ENCODE assay signal across 24 mouse cellular contexts in the genomic region with DNA sequence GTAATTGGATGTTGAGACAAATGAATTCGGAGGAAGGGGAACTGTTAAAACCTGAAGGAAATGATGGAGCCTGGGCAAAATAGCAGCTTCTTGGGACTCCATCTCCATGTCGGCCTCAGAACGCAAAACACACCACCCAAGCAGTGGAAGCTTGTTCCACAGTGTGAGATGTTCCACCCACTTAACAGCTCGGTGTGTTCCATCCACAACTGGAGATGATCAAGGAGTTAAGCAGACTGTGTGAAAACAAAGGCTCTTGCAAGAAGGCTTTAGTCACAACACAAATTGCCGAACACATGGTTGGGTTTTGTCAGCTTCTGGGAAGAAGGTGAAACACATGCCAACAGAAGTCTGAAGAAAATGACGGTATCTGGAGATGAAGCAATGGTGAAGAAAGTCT. TPM values are rescaled to one million over a fixed set of nuclear protein-coding genes. Genes with fewer than 3 reads are reported as not detected.
A peak's percentile ranks its signal among the peaks of the same experiment; 100 is the strongest.
DNase-seq lines count a peak whose midpoint lies in the region; ATAC-seq lines count a peak whose summit lies in the region.
"Had no signal": no experiment of that assay in that cellular context is flagged by ENCODE, and none has a peak within 500 bp of the region (broad histone marks: within the 10 kb centered on the region; RNA-seq: fewer than 3 reads in every experiment).

No protein-coding gene starts in this region.

- DNase-seq in layer of hippocampus, adult 11-12 months (ENCODE audit: low spot score): peak; percentile 21
- no peak for DNase-seq in layer of hippocampus, postnatal 36 days
- peak; percentile 4 for DNase-seq in layer of hippocampus, adult 9-10 months (ENCODE audit: low spot score)
- peak; percentile 23 for DNase-seq in right cerebral cortex, postnatal 25 days
- no peak for DNase-seq in kidney, adult 18-20 months
- no peak for DNase-seq in lung, postnatal 25 days (ENCODE audit: low spot score)
- DNase-seq: adrenal gland, postnatal 14 days; cerebellum, adult 9-11 months; gastrocnemius, adult 2 months; heart, postnatal 10 days; kidney, adult 9 months; kidney, postnatal 25 days; lung, adult 18-20 months; lung, postnatal 10 days had no signal

- peak; percentile 100 for ATAC-seq in frontal cortex, adult (ENCODE audit: low TSS enrichment)
- ATAC-seq: CD4-positive, CD25-positive, alpha-beta regulatory T cell, adult 4 months; forebrain, embryonic 16.5 days; hindbrain, embryonic 16.5 days; intestine, embryonic 15.5 days; liver, embryonic 12.5 days; midbrain, embryonic 13.5 days had no signal

RNA-seq across cellular contexts. Expression of a gene that starts 59.2 kb away (rescaled TPM):
- 1 to 10 TPM; 6.4 to 7.7 TPM for total RNA-seq in layer of hippocampus, postnatal 36 days (2021)
- total RNA-seq: common myeloid progenitor, adult 5-6 weeks; megakaryocyte progenitor cell, adult 5-6 weeks; monocyte, adult 5-6 weeks had no signal

Comparison
In these comparisons a context has a peak if more than half of its experiments do, and no peak if none do; other contexts are left out.
1. DNase-seq: peak in layer of hippocampus, adult 11-12 months (single experiment), layer of hippocampus, adult 9-10 months (single experiment) and right cerebral cortex, postnatal 25 days (single experiment); none in layer of hippocampus, postnatal 36 days (0 of 2), kidney, adult 18-20 months (single experiment) and lung, postnatal 25 days (single experiment).